Mouse (Mus musculus): ENCODE measurements around the gene Hacd3.

The Hacd3 gene

GRCm38 (mm10) chr9:64951161-64951657, 70.3 kb downstream of the Hacd3 start, which contains the start of gene Slc24a1:
Slc24a1 (minus strand) TSS chr9:64951607.
- DNase-seq (ENCODE audit: low read depth, low spot score) = no peak

GRCm38 (mm10) chr9:64947483-64948095, 73.9 kb downstream of the Hacd3 start:
- DNase-seq (ENCODE audit: low read depth, low spot score) = no peak

DNA sequence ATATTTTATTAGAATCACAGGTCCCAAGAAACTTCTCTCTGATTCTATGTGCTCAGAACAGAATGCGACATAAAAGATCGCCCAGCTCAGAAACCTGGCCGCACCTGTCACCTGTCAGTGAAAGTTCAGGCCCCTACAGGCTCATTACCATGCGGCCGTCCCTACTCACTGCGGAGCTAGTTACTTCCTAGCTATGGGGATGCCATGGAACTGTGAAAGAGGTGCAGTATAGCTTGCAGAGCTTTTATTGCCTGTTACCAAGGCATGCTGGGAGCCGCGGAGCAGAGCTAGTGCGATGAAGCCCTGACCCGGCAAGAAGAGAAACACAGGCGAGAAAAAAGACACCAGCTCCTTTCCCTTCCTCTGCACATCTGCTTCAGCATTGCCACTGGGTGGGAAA, 77.5 kb downstream of the Hacd3 start:
- DNase-seq (ENCODE audit: low read depth, low spot score) = no peak

DNA sequence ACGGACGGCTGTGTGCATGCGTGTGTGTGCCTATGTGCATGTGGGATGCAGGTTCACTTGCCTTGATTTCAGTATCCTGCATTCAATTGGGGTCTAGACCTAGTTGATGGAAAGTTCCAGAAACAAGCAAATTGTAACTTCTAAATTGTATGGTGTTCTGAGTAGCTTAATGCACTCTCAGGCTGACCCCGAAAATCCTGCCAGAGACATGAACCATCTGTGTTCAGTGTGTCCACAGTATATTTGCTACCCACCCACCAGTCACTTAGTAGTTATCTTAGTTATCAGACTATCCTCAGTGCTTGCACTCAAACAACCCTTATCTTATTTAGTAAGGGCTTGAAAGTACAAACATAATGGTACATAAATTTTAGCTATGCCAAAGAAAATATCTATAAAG, 79.8 kb downstream of the Hacd3 start:
- no peak for DNase-seq (ENCODE audit: low read depth, low spot score)

DNA sequence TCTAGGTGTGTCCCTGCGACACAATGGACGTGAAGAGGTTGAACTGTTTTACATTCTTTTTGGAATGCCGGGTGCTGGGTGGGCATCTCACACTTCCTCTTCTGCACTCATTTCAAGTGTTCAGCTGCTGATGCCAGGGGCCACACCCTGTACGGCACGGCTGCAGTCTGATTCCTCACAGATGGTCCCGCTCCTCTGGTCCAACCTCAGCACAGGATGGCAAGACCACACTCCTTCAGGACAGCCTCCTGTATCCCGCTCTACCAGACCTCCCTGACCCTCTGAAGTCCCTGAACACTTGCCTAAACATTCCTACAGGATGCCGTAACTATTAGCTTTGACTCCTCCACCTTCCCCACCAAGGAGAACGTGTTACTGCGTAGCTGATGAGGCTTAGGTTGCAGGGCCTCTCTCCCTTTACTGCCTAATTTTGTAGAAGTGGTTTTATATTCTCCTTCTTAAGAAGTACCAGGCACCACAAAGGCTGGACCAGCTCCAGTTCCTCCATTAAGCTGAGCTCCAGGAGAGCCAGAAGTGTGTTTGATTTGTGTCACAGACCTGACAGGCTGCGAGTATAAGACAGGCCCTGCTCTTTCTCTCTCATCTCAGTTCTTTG, 80.7 kb downstream of the Hacd3 start:
- DNase-seq (ENCODE audit: low read depth, low spot score) = no peak

DNA sequence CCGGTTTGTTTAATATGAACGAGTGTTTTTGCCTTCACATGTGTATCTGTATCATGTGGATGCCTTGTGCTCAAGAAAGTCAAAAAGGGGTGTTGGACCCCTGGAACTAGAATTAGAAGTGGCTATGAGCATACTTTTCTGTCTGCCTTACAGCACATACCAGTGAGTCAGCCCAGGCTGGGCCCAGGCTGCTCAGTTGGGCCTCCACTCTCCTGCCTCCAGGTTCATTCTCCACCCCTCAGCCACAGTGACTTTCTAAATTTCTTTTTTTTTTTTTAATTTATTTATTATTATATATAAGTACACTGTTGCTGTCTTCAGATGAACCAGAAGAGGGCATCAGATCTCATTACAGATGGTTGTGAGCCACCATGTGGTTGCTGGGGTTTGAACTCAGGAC, 81.7 kb downstream of the Hacd3 start:
- peak; percentile 44 for DNase-seq (ENCODE audit: low read depth, low spot score)

GRCm38 (mm10) chr9:64939281-64939680, 82.2 kb downstream of the Hacd3 start:
- peak; percentile 44 for DNase-seq (ENCODE audit: low read depth, low spot score)

GRCm38 (mm10) chr9:64938535-64938934, 83.0 kb downstream of the Hacd3 start:
- no peak for DNase-seq (ENCODE audit: low read depth, low spot score)

DNA sequence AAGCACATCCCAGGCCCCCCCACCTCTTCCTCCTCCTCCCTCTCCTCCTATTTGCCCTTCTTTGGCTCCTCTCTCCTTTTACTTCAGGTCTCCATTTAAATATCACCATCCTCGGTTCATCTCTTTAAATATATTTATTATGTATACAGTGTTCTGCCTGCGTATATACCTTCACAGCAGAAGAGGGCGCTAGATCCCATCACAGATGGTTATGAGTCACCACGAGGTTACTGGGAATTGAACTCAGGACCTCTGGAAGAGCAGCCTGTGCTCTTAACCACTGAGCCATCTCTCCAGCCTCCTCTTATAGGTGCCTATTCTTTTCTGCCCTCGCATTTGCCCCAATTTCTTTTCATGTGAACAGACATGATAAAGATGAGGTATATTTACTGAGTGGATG, 84.0 kb downstream of the Hacd3 start:
- DNase-seq (ENCODE audit: low read depth, low spot score) = peak; percentile 18

Data from 3T3-L1 (cell line).